Mouse (Mus musculus): ENCODE data around the gene Hist2h2bb.

- TF ChIP-seq GATA1 (IDR thresholded peaks at IDR 0.05; ENCODE audit: borderline replicate concordance, low read length): no peak
- no peak for TF ChIP-seq FLI1 (IDR thresholded peaks at IDR 0.05; ENCODE audit: low read length)
Measured at GRCm38 (mm10) chr3:96277428-96277799, 7.9 kb downstream of the Hist2h2bb start.

All from megakaryocyte, embryonic 14.5 days (primary cell).